Mouse (Mus musculus) lung, adult 2 months (tissue): ENCODE measurements around the gene Cfap97d2.
A peak's percentile ranks its signal among the peaks of the same experiment; 100 is the strongest.

Source experiments
- CTCF ChIP-seq: fragments of 200-500 bp; IDR thresholded peaks from 2 replicates; pipeline ENCODE4 v1.5.1; 2011; ENCODE audit warnings: mild to moderate bottlenecking, low read length, control low read depth; ENCODE audit not compliant: insufficient read depth
- POLR2A ChIP-seq: fragments of 200-500 bp; IDR thresholded peaks from 2 replicates; pipeline ENCODE4 v1.6.1; 2011; ENCODE audit warnings: low read depth, mild to moderate bottlenecking, control low read depth, low read length, borderline replicate concordance; ENCODE audit errors: extremely low read depth

DNA sequence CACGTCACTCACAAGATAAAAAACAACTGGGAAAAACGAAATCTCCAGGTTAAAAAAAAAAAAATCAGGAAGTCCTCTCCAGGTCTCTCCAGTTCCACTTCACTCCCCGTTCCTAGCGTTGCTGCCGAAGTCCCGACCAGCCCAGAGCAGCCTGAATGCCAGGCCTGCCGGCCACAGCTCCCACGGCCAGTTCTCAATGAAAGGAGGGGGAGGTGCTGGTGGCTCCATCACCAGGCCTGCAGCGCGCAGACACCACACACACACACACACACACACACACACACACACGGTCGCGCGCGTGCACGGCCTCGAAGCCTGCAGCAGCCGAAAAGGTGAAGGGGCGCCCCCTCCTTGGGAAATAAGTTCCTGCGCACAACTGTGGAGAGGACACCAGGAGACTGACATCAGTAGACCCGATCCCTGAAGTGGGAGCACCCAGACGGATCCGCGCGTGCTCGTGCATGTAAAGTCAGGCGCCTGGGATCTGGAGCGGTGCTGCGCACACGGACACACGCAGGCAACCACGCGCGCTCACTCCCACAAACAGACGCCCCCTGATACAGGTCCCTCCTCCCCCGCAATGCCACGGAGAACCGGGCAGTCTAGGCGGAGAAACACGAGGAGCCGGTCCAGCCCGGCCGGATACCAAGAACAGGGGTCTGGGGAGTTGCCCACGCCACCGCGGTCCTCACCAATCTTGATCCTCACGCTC is 28.8 kb upstream of the Cfap97d2 start:
- no peak for TF ChIP-seq CTCF
- TF ChIP-seq POLR2A = 0 out of 2 replicates have a peak, but pooled peaks have one; percentile 5
